Mouse (Mus musculus) MEL (cell line): ENCODE measurements around the gene Me3. TPM values are rescaled to one million over a fixed set of nuclear protein-coding genes. Genes with fewer than 3 reads are reported as not detected.

Source experiments
- DNase-seq: peaks from one replicate; pipeline ENCODE4 v3.0.0; 2011; ENCODE audit warnings: low read depth, low spot score
- H3K27ac ChIP-seq: 2 replicates; pipeline ENCODE4 v1.5.1; 2012; ENCODE audit warnings: low read depth, mild to moderate bottlenecking, control low read depth, low read length, moderate library complexity; ENCODE audit not compliant: control insufficient read depth
- H3K27me3 ChIP-seq, 2 experiments: fragments of 150-350 bp in 1 of 2; sonication (generic) in 1 of 2; 2 replicates each; pipeline ENCODE4 v1.6.1; 2012; ENCODE audit warnings: low read length in 2 of 2, mild to moderate bottlenecking in 2 of 2, improper control_type of control experiment in 1 of 2, moderate library complexity in 1 of 2; ENCODE audit not compliant: insufficient read depth in 2 of 2, control insufficient read depth in 1 of 2
- H3K36me3 ChIP-seq, 2 experiments: 2 replicates each; pipeline ENCODE4 v1.6.1; 2012 to 2014; ENCODE audit warnings: low read length in 2 of 2, improper control_type of control experiment in 1 of 2, inconsistent platforms in 1 of 2, mild to moderate bottlenecking in 1 of 2; ENCODE audit not compliant: insufficient read depth in 2 of 2, control insufficient read depth in 1 of 2
- H3K4me1 ChIP-seq, 2 experiments: fragments of 150-350 bp in 1 of 2; sonication (generic) in 1 of 2; 2 replicates each; pipeline ENCODE4 v1.6.1; 2012; ENCODE audit warnings: low read length in 2 of 2, improper control_type of control experiment in 1 of 2, mild to moderate bottlenecking in 1 of 2; ENCODE audit not compliant: insufficient read depth in 2 of 2, control insufficient read depth in 1 of 2
- H3K4me3 ChIP-seq, 2 experiments: fragments of 150-350 bp in 1 of 2; sonication (generic) in 1 of 2; 2 replicates each; pipeline ENCODE4 v1.5.1; 2012; ENCODE audit warnings: low read depth in 2 of 2, low read length in 2 of 2, mild to moderate bottlenecking in 2 of 2, moderate library complexity in 2 of 2, control low read depth in 1 of 2, improper control_type of control experiment in 1 of 2; ENCODE audit not compliant: control insufficient read depth in 1 of 2, insufficient read depth in 1 of 2
- H3K79me2 ChIP-seq: 2 replicates; pipeline ENCODE4 v1.6.1; 2012; ENCODE audit warnings: mild to moderate bottlenecking, low read length, moderate library complexity; ENCODE audit not compliant: control insufficient read depth, poor library complexity, insufficient read depth
- H3K9ac ChIP-seq: 2 replicates; pipeline ENCODE4 v1.6.1; 2012; ENCODE audit warnings: low read depth, mild to moderate bottlenecking, control low read depth, low read length, moderate library complexity; ENCODE audit not compliant: control insufficient read depth, poor library complexity, severe bottlenecking
- H3K9me3 ChIP-seq: fragments of 150-350 bp; sonication (generic); replicated peaks from 2 replicates; pipeline ENCODE4 v1.6.1; 2012; ENCODE audit warnings: mild to moderate bottlenecking, low read length, improper control_type of control experiment, moderate library complexity; ENCODE audit not compliant: insufficient read depth
- CHD1 ChIP-seq: IDR thresholded peaks from 2 replicates; pipeline ENCODE4 v1.6.1; 2012; ENCODE audit warnings: low read depth, mild to moderate bottlenecking, inconsistent platforms, low read length, improper control_type of control experiment
- CTCF ChIP-seq, 3 experiments: IDR thresholded peaks in 2 of 3; conservative IDR thresholded peaks in 1 of 3; 2 replicates each; pipeline ENCODE4 v1.5.1; 2011 to 2012; ENCODE audit warnings: low read length in 3 of 3, low read depth in 2 of 3, mild to moderate bottlenecking in 2 of 3, improper control_type of control experiment in 1 of 3, inconsistent platforms in 1 of 3, mixed read lengths in 1 of 3, moderate library complexity in 1 of 3; ENCODE audit not compliant: control insufficient read depth in 1 of 3, insufficient read depth in 1 of 3, poor library complexity in 1 of 3, severe bottlenecking in 1 of 3
- E2F4 ChIP-seq: IDR thresholded peaks from 2 replicates; pipeline ENCODE4 v1.6.1; 2011; ENCODE audit warnings: low read depth, low read length, improper control_type of control experiment, borderline replicate concordance
- ELF1 ChIP-seq: IDR thresholded peaks from 2 replicates; pipeline ENCODE4 v1.6.1; 2014; ENCODE audit warnings: low read depth, mild to moderate bottlenecking, inconsistent platforms, low read length, improper control_type of control experiment, moderate library complexity
- ETS1 ChIP-seq: IDR thresholded peaks from 2 replicates; pipeline ENCODE4 v1.6.1; 2012; ENCODE audit warnings: low read depth, mild to moderate bottlenecking, inconsistent platforms, low read length, improper control_type of control experiment, moderate library complexity
- GABPA ChIP-seq: IDR thresholded peaks from 2 replicates; pipeline ENCODE4 v1.6.1; 2012; ENCODE audit warnings: low read depth, mild to moderate bottlenecking, inconsistent platforms, low read length, improper control_type of control experiment, moderate library complexity
- MAFK ChIP-seq: IDR thresholded peaks from 2 replicates; pipeline ENCODE4 v1.6.1; 2011; ENCODE audit warnings: low read depth, mild to moderate bottlenecking, low read length, improper control_type of control experiment, borderline replicate concordance
- MAX ChIP-seq: IDR thresholded peaks from 2 replicates; pipeline ENCODE4 v1.6.1; 2011; ENCODE audit warnings: low read length, improper control_type of control experiment
- MAZ ChIP-seq: IDR thresholded peaks from 2 replicates; pipeline ENCODE4 v1.6.1; 2012; ENCODE audit warnings: low read depth, mild to moderate bottlenecking, inconsistent platforms, low read length, improper control_type of control experiment
- MEF2A ChIP-seq: IDR thresholded peaks from 2 replicates; pipeline ENCODE4 v1.6.1; 2014; ENCODE audit warnings: low read depth, mild to moderate bottlenecking, inconsistent platforms, low read length, improper control_type of control experiment; ENCODE audit not compliant: poor library complexity, insufficient replicate concordance, severe bottlenecking; ENCODE audit errors: extremely low read depth
- MXI1 ChIP-seq: IDR thresholded peaks from 2 replicates; pipeline ENCODE4 v1.6.1; 2011; ENCODE audit warnings: mild to moderate bottlenecking, low read depth, low read length, improper control_type of control experiment
- NRF1 ChIP-seq: IDR thresholded peaks from 2 replicates; pipeline ENCODE4 v1.6.1; 2014; ENCODE audit warnings: low read depth, mild to moderate bottlenecking, inconsistent platforms, low read length, improper control_type of control experiment, moderate library complexity; ENCODE audit not compliant: poor library complexity, insufficient read depth, severe bottlenecking
- POLR2AphosphoS2 ChIP-seq: IDR thresholded peaks from 2 replicates; pipeline ENCODE4 v1.6.1; 2011; ENCODE audit warnings: low read length, improper control_type of control experiment
- TAL1 ChIP-seq: IDR thresholded peaks from 2 replicates; pipeline ENCODE4 v1.6.1; 2012; ENCODE audit warnings: mild to moderate bottlenecking, inconsistent platforms, low read length, moderate library complexity, mixed read lengths
- TBP ChIP-seq: IDR thresholded peaks from 2 replicates; pipeline ENCODE4 v1.8.0; 2011; ENCODE audit warnings: low read depth, low read length, improper control_type of control experiment
- TCF12 ChIP-seq: IDR thresholded peaks from 2 replicates; pipeline ENCODE4 v1.6.1; 2014; ENCODE audit warnings: low read depth, mild to moderate bottlenecking, inconsistent platforms, low read length, improper control_type of control experiment, moderate library complexity
- ZMIZ1 ChIP-seq: IDR thresholded peaks from 2 replicates; pipeline ENCODE4 v1.6.1; 2012; ENCODE audit warnings: low read depth, mild to moderate bottlenecking, inconsistent platforms, low read length, improper control_type of control experiment, moderate library complexity
- ZNF384 ChIP-seq: IDR thresholded peaks from 2 replicates; pipeline ENCODE4 v1.6.1; 2012; ENCODE audit warnings: low read depth, mild to moderate bottlenecking, inconsistent platforms, low read length, improper control_type of control experiment
- polyA plus RNA-seq, 2 experiments: library from polyadenylated mRNA; stranded (reverse) in 1 of 2; unstranded in 1 of 2; fragments of >175 nt in 1 of 2; fragments of >200 nt in 1 of 2; gene quantifications; 2 replicates each; pipeline versions ENCODE4 v1.2.1 to v1.2.4; 2012; ENCODE audit warnings: low replicate concordance in 2 of 2, low read depth in 1 of 2; ENCODE audit not compliant: insufficient read length in 2 of 2, insufficient read depth in 1 of 2, missing spikeins in 1 of 2
- total RNA-seq: library from RNA; depleted of rRNA; stranded (reverse); fragments of 300-350 nt; gene quantifications from 2 replicates; pipeline ENCODE4 v1.2.3, GENCODE M21; 2012

Me3 gene
- total and polyA plus RNA-seq, 3 experiments: 0.35 TPM; not detected in 2

- no peak for DNase-seq
- Histone ChIP-seq H3K27ac (no peak overlapping the region), H3K79me2 (no peaks in the 10 kb centered on the region), H3K4me3 (no peak overlapping the region), H3K27me3 (no peaks in the 10 kb centered on the region), H3K9me3 (no peaks in the 10 kb centered on the region), H3K9ac (no peak overlapping the region), H3K4me1 (no peaks in the 10 kb centered on the region), H3K36me3 (no peaks in the 10 kb centered on the region)
- TF ChIP-seq CHD1 (no peak), ETS1 (no peak), MAFK (no peak), ZMIZ1 (no peak), NRF1 (no peak), TAL1 (no peak), MAX (no peak), MAZ (no peak), MEF2A (no peak), ZNF384 (no peak), GABPA (no peak), E2F4 (no peak), POLR2AphosphoS2 (no peak), TBP (no peak), MXI1 (no peak), CTCF (IDR thresholded peaks at IDR 0.05 in 2 of 3, conservative IDR thresholded peaks at IDR 0.05 in 1 of 3; ENCODE audit: control insufficient read depth in 1 of 3, insufficient read depth in 1 of 3, low read depth in 2 of 3, low read length in 3 of 3, poor library complexity in 1 of 3, severe bottlenecking in 1 of 3) (no peak), TCF12 (no peak)
Measured at GRCm38 (mm10) chr7:89605589-89606536, 26.3 kb upstream of the Me3 start.

GRCm38 (mm10) chr7:89607329-89607728 is 24.9 kb upstream of the Me3 start:
- no peaks in the 10 kb centered on the region for H3K27me3 ChIP-seq
- H3K27ac ChIP-seq: no peak overlapping the region
- no peaks in the 10 kb centered on the region for H3K9me3 ChIP-seq
- DNase-seq: no peak
- H3K4me3 ChIP-seq: no peak overlapping the region
- H3K4me1 ChIP-seq: no peaks in the 10 kb centered on the region
- TF ChIP-seq ELF1: no peak
- TF ChIP-seq, all 39 proteins: peak for 0
- no peaks in the 10 kb centered on the region for H3K36me3 ChIP-seq
- no peak overlapping the region for H3K9ac ChIP-seq
- H3K79me2 ChIP-seq: no peaks in the 10 kb centered on the region
